Mouse (Mus musculus) central nervous system, embryonic 18 days (tissue): ENCODE results near the gene Bcl3. TPM values are rescaled to one million over a fixed set of nuclear protein-coding genes. Genes with fewer than 3 reads are reported as not detected.

ENCODE experiments used
- polyA plus RNA-seq: library from polyadenylated mRNA; depleted of rRNA; stranded (reverse); fragments of >200 nt; gene quantifications from 2 replicates; pipeline ENCODE4 v1.2.3, GENCODE M21; 2012; rRNA removed

Bcl3 gene
- polyA plus RNA-seq, result 0.72 and 2.2 TPM in 2 replicates

DNA sequence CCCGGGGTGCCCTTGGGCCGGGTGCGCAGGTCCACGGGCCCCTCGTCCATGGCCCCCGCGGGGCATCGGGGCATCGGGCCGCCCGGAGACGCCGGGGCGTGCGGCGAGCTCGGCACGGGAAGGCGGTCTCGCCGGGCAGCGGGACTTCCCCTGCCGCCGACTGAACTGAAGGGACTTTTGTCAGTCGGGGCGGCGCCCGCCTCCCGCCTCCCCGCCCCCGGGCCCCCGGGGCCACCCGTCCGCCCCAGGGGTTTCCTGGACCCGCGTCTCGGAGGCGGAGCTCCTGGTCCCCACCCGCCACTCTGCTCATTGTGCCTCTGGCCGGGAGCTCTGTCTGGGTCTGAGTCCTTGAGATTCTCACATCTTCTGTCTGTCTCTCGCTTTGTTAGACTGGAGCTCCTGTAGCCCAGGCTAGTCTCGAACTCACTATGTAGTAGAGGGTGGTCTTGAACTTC is at the start of gene Bcl3:
TSS of gene Bcl3 (minus strand) at position 167 of the 455 bp plus-strand sequence.

DNA sequence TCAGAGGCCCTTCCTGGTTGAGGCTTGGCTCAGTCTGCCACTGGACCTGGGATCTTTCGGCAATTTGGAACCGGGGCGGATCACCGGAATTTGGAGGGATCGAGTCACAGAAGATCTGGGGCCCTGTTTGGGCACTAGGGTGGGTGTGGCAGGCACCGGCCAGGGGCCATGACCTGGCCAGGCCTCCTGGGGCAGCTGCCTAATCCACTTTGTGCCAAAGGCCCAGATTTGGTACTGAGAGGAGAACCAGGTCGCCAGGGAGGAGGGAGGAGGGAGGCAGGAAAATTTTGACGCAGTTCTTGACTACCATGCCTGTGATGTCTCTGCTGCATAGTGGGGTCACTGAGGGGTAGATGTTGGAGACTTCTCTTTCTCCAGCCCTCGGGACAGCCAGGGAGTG is 38.6 kb upstream of the Bcl3 start, which contains the start of gene Ceacam16:
TSS of gene Ceacam16 (minus strand) at position 101 of the 400 bp plus-strand sequence.

DNA sequence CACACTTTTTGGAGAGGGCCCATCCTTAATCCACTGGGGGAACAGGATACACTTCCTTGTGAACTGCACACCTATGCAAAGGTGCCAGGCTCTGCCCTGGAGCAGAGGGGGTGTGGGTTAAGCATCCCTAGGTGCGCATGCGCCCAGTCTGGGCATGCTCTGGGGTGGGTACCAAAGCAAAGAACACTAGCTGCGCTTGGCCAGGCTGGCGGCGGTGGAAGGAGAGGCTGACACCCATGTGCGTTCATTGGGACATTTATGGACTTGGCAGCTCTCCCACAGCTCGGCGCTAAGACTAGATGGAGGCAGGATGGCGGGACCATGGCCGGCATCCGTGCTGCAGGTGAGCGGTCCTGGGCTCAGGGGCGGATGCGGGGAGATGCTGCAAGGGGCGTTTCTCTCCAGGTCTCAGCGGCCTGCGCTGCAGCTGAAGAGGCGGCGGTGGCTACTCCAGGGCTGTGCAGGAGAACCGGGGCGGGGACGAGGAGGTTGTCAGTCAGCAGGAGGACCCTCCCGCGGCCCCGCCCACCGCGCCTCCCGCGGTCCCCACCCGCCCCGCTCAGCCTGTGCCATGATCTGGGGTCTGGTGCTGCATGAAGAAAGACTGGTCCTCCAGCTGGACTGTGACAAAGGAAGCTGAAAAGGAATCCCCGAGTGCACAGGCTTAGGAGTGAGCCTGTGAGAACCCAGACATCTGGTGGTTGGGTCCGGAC is 29.4 kb upstream of the Bcl3 start, which contains the start of gene Gm19345:
TSS of gene Gm19345 (plus strand) at position 146 of the 713 bp plus-strand sequence.

DNA sequence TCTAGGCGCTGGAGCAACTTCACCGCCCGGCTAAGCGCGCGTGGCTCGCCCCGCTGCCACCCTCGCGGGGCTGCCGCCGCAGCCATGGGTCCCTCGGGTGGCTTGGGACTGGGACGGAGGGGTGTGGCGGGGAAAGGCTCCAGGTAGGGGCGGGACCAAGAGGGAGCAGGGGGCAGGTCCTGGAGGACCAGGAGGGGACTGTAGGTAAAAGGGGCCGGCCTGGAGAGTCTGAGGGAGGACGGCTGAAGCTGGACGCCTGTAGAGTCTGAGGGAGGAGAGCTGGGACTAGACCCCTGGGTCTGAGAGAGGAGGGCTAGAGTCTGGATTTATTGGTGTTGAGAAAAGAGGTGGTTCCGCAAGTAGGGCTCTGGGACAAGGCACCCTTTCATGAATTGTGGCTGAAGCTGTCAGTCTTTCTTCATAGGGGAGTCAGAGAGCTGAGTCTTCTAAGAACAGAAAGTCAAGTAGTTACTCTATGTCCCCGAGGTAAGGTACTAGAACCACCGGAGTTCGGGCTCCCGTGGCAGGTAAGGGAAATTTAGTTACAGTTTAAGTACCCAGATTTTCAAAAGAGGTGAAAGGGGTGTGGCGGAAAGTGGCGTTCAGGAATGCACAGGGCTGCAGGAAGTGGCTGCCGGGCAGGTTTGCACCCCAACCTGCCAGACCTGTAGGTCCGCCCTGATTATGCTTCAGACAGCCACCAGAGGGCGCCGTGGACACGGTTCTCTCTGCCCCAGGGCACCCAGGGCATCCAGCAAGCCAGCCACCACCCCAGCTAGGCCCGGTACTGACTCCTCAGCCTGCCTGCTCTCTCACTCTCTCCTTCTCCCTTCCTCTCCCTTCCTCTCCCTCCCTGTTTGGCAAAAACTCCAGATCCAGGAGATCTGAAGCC is 25.6 kb downstream of the Bcl3 start, which contains the start of gene Cblc:
TSS of gene Cblc (minus strand) at position 113 of the 892 bp plus-strand sequence.

DNA sequence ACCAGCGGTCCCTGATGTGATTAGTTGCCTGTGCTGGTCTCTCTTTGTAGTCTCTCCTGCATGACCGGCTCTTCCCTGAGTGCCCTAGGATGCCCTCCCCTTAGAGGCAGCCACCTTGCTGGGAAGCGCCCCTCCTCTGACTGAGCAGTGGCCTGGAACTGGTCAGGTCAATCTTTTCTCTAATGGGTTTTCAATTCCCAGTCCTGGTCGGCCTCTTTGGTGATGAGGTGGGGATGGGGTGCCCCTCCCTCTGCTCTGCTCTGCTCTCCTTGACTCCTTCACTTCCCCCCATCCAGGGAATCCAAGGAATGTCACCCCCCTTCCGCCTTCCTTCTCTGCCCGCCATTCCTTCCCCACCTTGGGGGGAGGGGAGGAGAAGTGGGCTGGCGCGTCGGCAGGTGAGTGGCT is 51.6 kb downstream of the Bcl3 start, which contains the start of gene Bcam:
TSS of gene Bcam (minus strand) at position 33 of the 408 bp plus-strand sequence.

Other genes with a start within 250 kb of the Bcl3 start
- 1.2 and 1.5 TPM in 2 replicates for gene Zfp296, start 245.5 kb downstream of the Bcl3 start, polyA plus RNA-seq
- gene Gemin7, start 245.2 kb downstream of the Bcl3 start, polyA plus RNA-seq, result 64.8 and 70.8 TPM in 2 replicates
- gene Clasrp, start 218.3 kb downstream of the Bcl3 start, polyA plus RNA-seq, result 142 and 146 TPM in 2 replicates
- 5.8 and 6.2 TPM in 2 replicates for gene Relb, start 193.3 kb downstream of the Bcl3 start, polyA plus RNA-seq
- 96.6 and 100 TPM in 2 replicates for gene Clptm1, start 157.7 kb downstream of the Bcl3 start, polyA plus RNA-seq
- gene Apoc2, start 144.8 kb downstream of the Bcl3 start, polyA plus RNA-seq, result 0.19 TPM in 1 of 2 replicates, not detected in the other
- gene Gm44805, start 141.3 kb downstream of the Bcl3 start, polyA plus RNA-seq, result not detected in 2 replicates
- not detected in 2 replicates for gene Apoc4, start 141.3 kb downstream of the Bcl3 start, polyA plus RNA-seq
- 1.6 and 2.7 TPM in 2 replicates for gene Apoc1, start 130.1 kb downstream of the Bcl3 start, polyA plus RNA-seq
- 863 and 1,072 TPM in 2 replicates for gene Apoe, start 123.6 kb downstream of the Bcl3 start, polyA plus RNA-seq
- gene Tomm40, start 107.3 kb downstream of the Bcl3 start, polyA plus RNA-seq, result 103 and 109 TPM in 2 replicates
- gene Nectin2, start 72.3 kb downstream of the Bcl3 start, polyA plus RNA-seq, result 37.8 and 38.6 TPM in 2 replicates
- gene Bcam, start 51.8 kb downstream of the Bcl3 start, polyA plus RNA-seq, result 13.3 and 17.6 TPM in 2 replicates
- 0.20 and 0.48 TPM in 2 replicates for gene Cblc, start 26.0 kb downstream of the Bcl3 start, polyA plus RNA-seq
- 27.6 and 28.4 TPM in 2 replicates for gene Gm19345, start 29.2 kb upstream of the Bcl3 start, polyA plus RNA-seq
- gene Ceacam16, start 38.5 kb upstream of the Bcl3 start, polyA plus RNA-seq, result not detected in 2 replicates
- gene Ceacam19, start 65.2 kb upstream of the Bcl3 start, polyA plus RNA-seq, result not detected in 2 replicates
- gene Pvr, start 98.4 kb upstream of the Bcl3 start, polyA plus RNA-seq, result 15.3 and 15.9 TPM in 2 replicates
- not detected in 2 replicates for gene Igsf23, start 128.0 kb upstream of the Bcl3 start, polyA plus RNA-seq
- gene Ceacam20, start 142.6 kb upstream of the Bcl3 start, polyA plus RNA-seq, result not detected in 2 replicates
- not detected in 2 replicates for gene Nlrp9b, start 168.7 kb upstream of the Bcl3 start, polyA plus RNA-seq